Mouse (Mus musculus) mature B cell (primary cell): ENCODE results near the gene Rgs10.

ENCODE experiments used
- in situ Hi-C: fragments of 300-500 bp; cut with MboI; formaldehyde crosslinking; loops from 2 replicates; pipeline ENCODE4 v1.14.3; 2019

Rgs10 gene

GRCm38 (mm10) chr7:128410708-128411413 is 7.7 kb downstream of the Rgs10 start:
- in situ Hi-C loops: no loop called here

- in situ Hi-C loops: no loop called here
Observed at GRCm38 (mm10) chr7:128408265-128408664, 10.3 kb downstream of the Rgs10 start.

GRCm38 (mm10) chr7:128403988-128404387 is 14.6 kb downstream of the Rgs10 start:
- in situ Hi-C loops: no loop called here

DNA sequence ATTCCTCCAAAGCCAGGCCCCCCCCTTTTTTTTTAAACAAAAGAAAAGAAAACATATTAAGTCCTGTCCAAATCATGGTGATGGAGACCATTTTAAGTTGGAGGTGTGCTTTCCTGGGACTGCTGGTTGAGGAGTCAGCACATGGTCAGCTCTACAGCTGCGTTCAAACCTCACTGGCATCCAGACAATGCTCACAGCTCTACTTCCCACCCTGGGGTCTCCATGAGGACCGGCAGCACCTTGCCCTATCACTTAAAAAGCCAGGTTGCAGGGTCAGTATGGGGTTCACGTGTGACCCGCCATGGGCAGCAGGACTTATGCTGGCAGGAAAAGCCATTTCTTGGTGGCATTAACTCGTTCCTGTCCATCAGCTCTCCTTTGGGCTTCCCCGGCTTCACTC is 15.0 kb downstream of the Rgs10 start:
- in situ Hi-C loops: no loop called here

GRCm38 (mm10) chr7:128403128-128403527 is 15.4 kb downstream of the Rgs10 start:
- in situ Hi-C loops: no loop called here

- in situ Hi-C loops: no loop called here
Observed at GRCm38 (mm10) chr7:128402577-128402976, 16.0 kb downstream of the Rgs10 start.

DNA sequence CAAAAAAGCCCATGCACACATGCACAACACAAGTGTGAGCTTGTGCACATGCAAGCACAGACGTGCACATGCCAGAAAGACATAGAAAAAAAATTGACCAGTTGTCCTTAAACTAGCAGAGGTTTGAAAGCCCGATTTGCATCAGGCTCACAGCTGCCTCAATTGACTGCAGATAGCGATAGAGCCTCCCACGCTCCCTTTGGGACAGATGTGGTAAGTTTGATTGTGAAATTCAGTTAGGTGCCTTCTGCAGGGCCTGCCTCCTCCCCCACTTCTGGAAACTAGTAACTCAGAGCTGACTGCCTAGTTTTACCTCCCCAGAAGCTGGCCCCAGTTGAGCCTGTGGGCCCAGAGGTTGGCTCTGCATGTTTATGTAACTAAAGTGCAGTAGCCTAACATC is 19.9 kb downstream of the Rgs10 start:
- in situ Hi-C loops: no loop called here

- in situ Hi-C loops: no loop called here
Observed at GRCm38 (mm10) chr7:128397066-128397465, 21.5 kb downstream of the Rgs10 start.

DNA sequence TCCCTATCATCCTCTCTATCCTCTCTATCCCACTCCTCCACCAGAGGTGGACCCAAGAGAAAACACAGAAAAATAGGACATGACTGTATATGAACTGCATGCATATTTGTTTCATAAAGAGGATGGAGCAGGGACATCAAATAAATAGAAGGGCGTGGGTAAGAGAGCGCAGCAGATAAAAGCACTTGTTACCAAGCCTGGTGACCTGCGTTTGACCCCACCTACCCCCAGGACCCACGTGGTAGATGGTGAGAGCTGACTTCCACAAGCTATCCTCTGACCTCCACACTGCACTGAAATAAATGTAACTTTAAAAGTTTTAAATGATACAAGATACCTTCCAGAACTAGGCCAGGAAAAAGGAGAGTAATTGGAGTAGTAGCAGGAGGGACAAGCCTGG is 24.8 kb downstream of the Rgs10 start:
- in situ Hi-C loops: no loop called here

DNA sequence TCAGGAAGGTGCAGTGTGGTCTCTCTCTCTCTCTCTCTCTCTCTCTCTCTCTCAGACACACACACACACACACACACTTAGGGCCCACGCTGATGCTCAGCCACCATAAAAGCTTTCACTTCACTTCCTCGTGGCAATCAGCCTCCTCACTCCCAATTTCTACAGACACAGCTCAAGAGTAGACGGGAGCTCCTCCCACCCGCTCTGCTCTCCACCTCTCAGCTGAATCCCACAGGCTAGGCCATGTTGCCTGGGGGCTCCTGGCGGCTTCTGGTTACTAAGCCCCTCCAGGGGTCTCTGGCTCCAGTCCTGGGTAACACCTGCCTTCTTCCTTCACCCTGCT is 25.6 kb downstream of the Rgs10 start:
- in situ Hi-C loops: no loop called here

DNA sequence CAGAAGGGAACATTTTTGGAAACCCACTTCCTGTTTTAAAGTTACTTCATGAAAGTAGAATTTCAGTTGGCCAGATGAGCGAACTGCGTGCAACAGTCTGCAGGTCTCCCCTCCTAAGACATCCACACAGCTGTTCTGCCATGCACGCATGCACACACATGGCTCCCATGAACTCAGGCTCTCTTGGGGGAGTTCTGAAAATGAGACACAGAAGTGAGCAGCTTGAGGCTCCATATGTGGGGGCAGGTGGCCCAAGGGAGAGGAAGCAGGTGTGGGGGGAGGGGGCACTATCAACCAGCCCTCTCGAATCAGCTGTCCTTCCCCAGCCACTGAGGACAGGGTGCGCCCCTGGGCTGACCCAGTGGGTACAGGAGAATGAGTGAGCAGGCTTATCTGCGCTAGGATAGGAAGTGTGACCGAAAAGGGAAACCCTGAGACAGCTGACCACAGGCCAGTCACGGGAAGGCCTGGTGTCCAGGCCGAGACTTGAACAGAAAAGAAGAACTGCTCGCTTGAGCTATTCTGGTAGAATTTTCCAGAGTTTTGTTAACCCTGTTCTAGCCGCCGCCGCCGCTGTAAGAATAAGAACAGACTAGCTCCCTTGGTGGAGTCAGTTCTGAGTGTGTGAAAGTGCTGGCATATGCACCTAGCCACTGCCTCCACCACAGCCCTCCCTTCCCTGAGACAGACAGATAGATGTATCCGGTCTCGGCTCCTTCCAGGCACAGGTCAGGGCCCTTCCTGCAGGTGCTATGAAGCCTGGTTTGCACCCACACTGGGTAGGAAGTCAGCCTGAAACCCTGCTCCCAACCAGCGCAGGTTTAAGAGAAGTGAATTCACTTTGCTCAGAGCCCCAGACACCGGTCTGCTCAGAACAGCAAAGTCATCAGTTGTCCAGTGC is 26.2 kb downstream of the Rgs10 start:
- in situ Hi-C loops: no loop called here

- in situ Hi-C loops: no loop called here
Observed at GRCm38 (mm10) chr7:128391267-128392057, 27.1 kb downstream of the Rgs10 start.

DNA sequence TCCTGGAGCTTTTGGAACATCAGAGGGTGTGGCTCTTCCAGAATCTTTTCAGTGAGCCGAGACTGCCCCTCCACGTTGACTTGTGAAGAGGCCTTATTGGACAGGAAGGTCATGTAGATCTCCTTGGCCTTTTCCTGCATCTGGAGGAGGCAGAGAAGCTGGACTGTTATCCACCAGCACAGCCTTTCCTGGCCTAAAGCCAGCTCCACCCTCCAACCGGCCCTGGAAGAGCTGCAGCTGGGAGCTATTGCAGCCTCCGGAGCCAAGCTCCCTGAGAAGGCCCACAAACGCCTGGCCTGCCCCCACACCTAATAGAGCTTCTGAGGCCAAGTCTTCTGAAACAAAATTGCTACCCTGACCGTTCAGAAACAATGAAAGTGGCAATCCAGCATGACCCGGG is 29.6 kb downstream of the Rgs10 start:
- in situ Hi-C loops: no loop called here

DNA sequence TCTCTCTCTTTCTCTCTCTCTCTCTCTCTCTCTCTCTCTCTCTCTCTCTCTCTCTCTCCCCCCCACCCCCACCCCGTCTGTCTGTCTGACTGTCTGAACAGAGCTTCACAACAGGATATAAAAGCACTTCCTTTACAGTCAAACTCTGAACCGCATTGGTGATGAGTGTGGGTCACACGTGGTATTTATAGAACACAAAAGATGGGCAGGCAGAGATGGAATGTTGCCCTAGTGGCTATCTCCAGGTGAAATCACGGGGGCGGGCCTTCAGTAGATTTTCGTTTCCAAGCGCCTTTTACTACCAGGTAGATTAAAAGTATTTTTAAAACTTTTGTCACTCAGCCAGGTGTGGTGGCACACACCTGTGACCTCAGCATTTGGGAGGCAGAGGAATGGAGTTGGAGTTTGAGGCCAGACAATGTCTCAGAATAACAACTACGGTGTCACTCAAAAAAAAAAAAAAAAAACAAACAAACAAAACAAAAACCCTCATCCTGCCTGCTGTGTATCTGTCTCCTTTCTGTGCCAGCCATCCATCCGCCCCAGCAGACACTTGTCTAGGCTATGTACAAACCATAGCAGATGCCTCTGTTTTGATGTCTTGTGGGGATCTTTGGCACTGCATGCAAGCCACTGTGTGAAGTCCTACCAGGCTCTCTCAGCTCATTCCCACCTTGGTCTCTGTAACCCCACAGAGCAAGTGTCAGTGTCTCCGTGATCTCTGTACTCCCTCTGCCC is 34.7 kb downstream of the Rgs10 start:
- in situ Hi-C loops: no loop called here

DNA sequence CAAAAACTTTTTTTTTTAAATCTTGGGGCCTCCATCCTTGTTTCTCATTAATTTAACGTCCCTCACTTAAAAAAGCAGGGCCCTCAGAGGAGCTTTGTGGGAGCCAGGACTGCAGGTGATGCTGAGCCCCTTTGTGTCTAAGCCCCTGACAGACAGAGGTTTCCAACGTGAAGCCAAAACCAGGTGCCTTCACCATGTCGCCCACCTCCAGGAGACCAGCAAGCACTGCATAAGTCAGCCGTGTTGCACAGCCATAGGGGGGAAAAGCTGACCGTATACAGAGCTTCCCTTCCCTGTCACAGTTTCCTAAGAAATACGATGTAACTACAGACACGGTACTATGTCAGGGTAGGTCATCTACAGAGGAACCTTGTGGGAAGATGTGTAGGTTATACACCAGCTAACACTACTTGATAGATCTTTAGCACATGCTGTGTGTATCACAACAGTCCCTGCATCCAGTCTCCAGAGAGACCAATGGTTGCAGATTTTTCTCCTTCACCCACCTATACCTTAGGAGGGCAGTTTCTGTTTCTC is 35.3 kb downstream of the Rgs10 start:
- in situ Hi-C loops: no loop called here

GRCm38 (mm10) chr7:128382527-128382860 is 36.1 kb downstream of the Rgs10 start:
- in situ Hi-C loops: no loop called here

DNA sequence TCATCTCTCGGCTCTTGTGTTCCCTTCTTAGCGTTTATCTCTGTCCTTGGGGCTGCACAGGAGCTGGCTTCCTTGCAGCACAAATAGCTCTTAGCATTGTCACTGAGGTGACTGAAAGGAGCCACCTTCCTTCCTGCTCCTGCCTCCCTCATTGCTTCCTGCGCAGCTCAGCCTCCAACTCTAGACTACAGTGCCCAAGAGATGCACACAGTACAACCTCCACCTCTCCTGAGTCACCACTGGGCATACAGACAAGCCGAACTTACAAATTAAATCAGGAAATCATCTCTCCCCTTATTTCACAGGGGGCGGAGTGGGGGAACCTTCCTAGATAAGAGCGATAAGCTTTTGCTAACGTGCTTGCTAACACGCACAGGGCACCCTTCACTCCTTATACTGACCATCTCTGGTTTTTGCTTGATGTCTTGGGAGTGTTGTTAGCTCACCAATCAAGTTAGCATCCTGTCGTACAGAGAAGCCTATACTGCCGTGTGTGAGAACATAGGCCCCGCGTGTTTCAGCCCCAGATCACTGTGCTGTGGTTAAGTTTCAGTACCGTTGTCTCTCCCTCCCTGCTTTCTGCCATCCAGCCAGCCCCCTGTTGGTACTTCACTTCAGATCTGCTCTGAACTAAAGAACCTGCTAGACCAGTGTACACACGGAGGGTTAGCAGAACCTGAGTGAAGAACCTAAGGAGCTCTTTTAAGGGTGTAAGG is 36.6 kb downstream of the Rgs10 start:
- in situ Hi-C loops: no loop called here

DNA sequence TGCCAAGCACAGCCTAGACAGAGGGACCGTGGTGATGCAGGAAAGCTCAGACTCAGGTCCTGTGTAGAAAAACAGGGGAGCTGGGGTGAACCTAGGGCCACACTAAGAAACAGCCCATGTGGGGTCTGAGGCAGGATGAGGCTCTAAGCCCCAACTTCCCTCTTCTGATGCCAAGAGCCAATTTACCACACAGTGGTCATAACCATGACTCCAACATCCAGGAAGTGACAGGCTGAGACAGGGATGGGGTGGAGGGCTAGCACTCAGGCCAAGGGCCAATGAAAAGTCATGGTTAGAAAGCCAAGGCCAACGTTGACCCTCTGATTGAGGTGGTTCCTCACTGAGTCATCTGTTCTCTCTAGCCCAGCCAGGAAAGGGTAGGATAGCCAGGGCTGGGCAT is 37.6 kb downstream of the Rgs10 start:
- in situ Hi-C loops: no loop called here

- in situ Hi-C loops: loop anchor here (10.0 kb wide), 1 partner anchor 326 kb away; no protein-coding TSS in a partner anchor
Observed at GRCm38 (mm10) chr7:128379162-128379805, 39.3 kb downstream of the Rgs10 start.

- in situ Hi-C loops: loop anchor here (10.0 kb wide), 1 partner anchor 329 kb away; no protein-coding TSS in a partner anchor
Observed at GRCm38 (mm10) chr7:128376206-128376701, 42.3 kb downstream of the Rgs10 start.
